Mouse (Mus musculus) gastrocnemius, postnatal 4 days (tissue): Measurements from ENCODE around the gene Mroh8. TPM values are rescaled to one million over a fixed set of nuclear protein-coding genes. Genes with fewer than 3 reads are reported as not detected.
"Not testable (repeated sequence)": the region's sequence is repeated elsewhere in the genome, so short reads cannot be mapped to it uniquely, and the experiment has no call there.

Experiments
- DNase-seq, 2 experiments: peaks; one replicate each; pipeline ENCODE4 v3.0.0; 2021 to 2022; ENCODE audit warnings: low spot score in 2 of 2, mixed read lengths in 2 of 2
- total RNA-seq, 2 experiments: library from RNA; stranded (reverse); gene quantifications; 2 replicates each; pipeline ENCODE4 v1.2.3; 2021

Mroh8 gene
- total RNA-seq, 2 experiments from 2014 or later = 0.16 to 0.29 TPM

DNA sequence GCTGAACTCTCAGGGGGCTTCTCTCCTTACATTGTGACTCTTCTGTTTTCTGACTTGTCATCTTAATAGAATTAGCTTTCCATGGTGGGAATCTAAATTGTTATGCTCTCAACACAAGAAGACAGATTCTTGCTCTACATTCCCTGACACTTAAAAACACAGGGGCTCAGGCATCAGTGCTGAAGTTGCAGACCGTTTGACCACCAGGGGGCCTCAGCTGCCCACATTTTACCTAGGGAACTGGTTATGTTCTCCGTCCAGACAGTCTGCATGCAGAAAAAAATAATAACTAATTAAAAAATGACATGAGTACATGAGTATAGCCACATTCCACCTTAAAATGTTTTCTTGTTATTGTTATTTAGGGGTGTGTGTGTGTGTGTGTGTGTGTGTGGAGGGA, 12.7 kb upstream of the Mroh8 start:
- DNase-seq = peak; percentile 64 to 81

GRCm38 (mm10) chr2:157288996-157289395, 9.6 kb upstream of the Mroh8 start:
- no peak for DNase-seq

GRCm38 (mm10) chr2:157287542-157287941, 8.2 kb upstream of the Mroh8 start:
- no peak for DNase-seq

- no peak for DNase-seq
Observed at GRCm38 (mm10) chr2:157283321-157283720, 4.0 kb upstream of the Mroh8 start.

DNA sequence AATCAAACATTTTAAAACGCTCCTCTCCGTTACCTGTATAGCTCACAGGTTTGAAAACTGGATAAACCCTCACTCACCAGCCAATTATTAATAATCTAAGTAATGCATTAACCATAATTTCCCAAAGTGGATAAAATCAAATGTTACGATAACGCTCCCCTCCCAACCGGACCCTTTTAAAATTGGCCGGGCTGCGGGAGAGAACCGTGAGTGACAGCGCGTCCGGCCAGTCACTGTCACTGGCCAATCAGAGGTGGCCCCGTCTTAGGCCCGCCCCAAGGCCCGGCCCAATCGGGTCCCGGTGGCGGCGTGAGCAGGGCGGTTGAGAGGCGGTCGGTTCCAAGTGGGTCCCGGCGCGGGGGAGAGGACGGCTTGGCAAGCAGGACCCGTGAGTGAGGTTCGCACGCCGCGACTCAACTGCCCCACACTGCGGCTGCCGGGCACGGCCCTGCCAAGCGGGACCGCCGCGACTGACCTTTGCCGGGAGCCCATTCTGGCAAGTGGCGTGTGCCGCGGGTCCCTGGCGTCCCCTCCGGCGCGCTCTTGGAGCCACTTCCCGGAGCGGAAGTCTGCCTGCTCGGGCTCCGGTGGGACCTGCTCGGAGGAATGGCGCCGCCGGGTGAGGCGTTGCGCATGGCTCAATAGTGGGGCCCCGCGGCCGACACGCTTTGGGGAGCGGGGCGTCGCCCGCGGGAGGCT, 483 bp downstream of the Mroh8 start, which contains the start of gene Rpn2:
TSS of gene Rpn2 (plus strand) at position 301 of the 699 bp plus-strand sequence.
- DNase-seq = peak; percentile 95 to 97

GRCm38 (mm10) chr2:157263832-157264231, 15.5 kb downstream of the Mroh8 start:
- DNase-seq = no peak

DNA sequence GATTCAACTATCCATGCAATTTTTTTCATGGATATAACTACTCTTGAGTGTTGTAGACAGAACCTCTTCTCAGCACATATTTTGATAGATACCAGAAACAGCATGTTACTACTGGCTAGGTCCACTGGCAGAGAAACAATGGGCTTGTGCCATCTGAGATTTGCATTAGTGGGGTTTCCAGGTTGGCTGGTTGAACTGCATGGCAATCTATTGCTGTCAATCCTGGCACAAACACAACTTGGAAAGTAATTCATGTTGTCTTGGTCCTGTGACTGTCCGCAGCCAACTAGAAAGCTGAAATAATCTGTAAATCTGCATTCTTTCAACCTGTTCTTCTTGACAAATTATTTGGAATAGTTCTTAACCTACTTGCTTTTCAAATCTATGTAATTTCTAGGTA, 16.2 kb downstream of the Mroh8 start:
- no peak for DNase-seq

GRCm38 (mm10) chr2:157262506-157262905, 16.8 kb downstream of the Mroh8 start:
- no peak for DNase-seq

- no peak for DNase-seq
Observed at GRCm38 (mm10) chr2:157261930-157262329, 17.4 kb downstream of the Mroh8 start.

- peak in 1 of 2 experiments; percentile 48 for DNase-seq
Observed at GRCm38 (mm10) chr2:157259720-157260119, 19.6 kb downstream of the Mroh8 start.

DNA sequence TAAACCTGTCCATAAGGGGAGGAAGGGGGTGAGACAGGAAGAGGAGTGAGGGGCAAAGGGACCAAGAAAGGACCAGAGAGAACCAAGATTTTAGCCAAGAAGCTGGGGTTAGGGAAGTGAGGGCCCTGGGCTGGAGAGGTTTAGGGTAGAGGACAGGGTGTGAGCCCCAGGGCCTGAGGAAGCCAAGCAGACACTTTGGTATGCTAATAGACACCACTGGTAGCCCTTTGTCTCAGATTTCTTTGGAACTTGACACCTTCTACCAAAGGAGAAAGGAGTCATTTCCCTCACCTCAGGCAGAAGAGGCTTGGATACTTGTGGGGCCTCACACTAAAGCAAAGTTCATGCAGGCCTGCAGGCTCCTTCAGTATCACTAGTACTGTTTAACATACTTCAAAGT, 31.2 kb downstream of the Mroh8 start:
- DNase-seq = no peak

- DNase-seq = no peak
Observed at GRCm38 (mm10) chr2:157245603-157246002, 33.7 kb downstream of the Mroh8 start.

DNA sequence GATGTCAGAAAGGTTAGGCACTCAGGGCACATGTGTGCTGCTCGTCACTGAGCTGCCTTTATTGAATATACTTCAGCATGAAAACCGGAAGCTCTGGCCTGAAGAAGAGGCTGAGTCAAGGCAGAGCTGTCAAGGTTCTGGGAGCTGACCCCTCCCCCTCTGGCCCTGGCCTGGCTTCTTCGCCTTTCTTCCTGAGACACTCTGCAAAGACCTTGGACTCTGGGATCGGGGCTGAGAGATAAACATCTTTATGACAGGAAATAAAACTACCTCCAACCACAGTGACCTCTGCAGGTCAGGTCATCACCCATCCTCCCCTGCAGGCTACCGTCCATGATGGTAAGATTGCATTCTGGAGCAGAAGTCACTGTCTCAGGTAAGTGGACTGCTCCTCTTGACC, 34.3 kb downstream of the Mroh8 start:
- no peak for DNase-seq

GRCm38 (mm10) chr2:157235946-157236345, 43.4 kb downstream of the Mroh8 start:
- no peak for DNase-seq

- DNase-seq = not testable (repeated sequence)
Observed at GRCm38 (mm10) chr2:157221916-157222315, 57.4 kb downstream of the Mroh8 start.

- DNase-seq = no peak
Observed at GRCm38 (mm10) chr2:157220108-157220507, 59.2 kb downstream of the Mroh8 start.

GRCm38 (mm10) chr2:157211731-157212130, 67.6 kb downstream of the Mroh8 start:
- no peak for DNase-seq

DNA sequence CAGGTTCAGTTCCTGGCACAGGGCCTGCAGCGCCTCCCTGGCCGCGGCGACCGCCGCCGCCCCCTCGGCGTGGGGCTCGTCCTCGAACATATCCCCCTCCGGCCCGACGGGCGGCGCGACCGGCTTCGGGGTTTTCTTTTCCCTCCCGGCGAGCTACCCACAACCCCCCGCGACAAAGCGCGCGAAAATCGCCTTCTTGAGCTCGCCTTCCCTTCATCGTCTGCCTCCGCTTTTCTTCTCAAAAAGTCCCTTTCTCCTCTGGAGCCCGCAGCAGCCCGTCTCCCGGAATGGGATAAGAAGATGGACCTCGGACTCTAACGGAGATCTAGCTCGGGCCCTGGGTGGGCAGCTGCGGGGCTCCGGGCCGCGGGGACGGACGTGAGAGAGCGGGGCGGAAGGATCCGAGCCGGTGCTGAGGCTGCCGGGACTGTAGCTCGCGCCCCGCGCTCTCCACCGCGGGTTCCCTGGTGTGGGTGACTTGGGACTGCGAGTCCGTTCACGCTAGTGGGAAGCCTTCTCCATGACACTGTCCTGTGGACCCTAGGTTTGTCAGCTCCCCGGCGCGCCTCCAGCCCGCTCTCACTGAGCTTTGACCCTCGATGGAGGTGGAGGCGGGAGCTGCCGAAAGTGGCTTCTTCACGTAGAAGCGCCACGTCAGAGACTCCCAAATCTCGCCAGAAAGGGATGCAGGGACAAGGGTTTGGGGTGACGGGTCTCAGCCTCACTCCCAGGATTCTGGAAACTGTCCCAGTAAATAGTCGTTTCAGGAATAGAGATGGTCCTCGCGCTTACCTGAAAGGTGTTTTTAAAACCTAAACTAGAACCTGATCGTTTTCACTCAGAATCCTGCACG, 74.8 kb downstream of the Mroh8 start, which contains the start of gene Rbl1:
TSS of gene Rbl1 (minus strand) at position 169 of the 853 bp plus-strand sequence.
- peak; percentile 83 to 92 for DNase-seq

GRCm38 (mm10) chr2:157203459-157204365, 75.6 kb downstream of the Mroh8 start:
- no peak for DNase-seq

DNA sequence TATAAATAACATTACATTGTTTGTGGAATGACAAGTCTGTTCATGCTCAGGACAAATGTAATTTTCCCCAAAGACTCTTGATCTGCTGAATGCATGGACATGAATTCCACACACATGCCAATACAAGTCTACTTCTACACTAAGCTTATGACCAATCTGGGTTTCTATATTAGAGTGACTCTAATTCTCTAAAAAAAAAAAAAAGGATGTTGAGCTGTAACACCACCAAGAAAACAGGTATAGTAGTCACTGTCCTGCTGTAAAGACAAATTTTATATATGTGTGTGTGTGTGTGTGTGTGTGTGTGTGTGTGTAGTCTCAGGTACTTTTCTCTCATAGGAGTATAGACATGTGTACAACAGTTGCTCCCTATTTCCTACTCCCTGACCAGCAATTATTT, 76.3 kb downstream of the Mroh8 start:
- DNase-seq = no peak

DNA sequence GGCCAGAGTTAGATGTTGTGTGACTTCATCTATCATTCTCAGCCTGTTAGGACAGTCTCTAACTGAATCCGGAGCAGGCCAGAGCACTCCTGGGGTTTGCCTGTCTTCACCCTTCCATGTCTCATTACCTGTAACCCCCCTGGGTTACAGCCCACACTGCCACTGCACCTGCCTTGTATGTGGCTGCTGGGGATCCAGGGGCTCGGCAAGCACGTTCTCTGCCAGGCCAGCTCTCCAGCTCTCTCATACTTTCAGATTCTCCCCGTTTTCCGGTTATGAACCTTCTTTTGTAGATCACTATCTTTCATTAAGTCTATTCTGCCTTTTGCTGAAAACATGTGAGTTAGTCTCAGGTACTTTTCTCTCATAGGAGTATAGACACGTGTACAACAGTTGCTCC, 77.0 kb downstream of the Mroh8 start:
- no peak for DNase-seq
